Mouse (Mus musculus): Measurements from ENCODE around the gene Mrs2. TPM values are rescaled to one million over a fixed set of nuclear protein-coding genes. Genes with fewer than 3 reads are reported as not detected.
A peak's percentile ranks its signal among the peaks of the same experiment; 100 is the strongest.
"Not testable (repeated sequence)": the region's sequence is repeated elsewhere in the genome, so short reads cannot be mapped to it uniquely, and the experiment has no call there.

The Mrs2 gene
- polyA plus RNA-seq, 1 experiment from 2014 or later, result 15.0 TPM

DNA sequence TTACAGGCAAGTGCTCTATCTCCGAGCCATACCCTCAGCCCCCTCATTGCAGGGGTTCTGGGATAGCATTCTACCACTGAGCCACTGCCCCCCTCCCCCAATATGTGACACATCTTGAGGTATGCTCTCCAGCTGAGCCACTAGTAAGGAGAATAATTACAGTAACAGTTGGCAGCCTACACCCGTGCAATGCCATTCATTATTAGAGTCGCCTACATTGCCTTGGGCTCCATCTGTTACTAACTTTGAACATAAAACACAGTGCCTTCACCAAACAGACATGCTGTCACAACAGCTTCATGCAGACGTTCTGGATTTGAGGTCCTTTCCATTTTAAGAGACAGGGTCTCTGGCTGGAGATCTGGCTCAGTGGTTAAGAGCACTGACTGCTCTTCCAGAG, 43.8 kb downstream of the Mrs2 start:
- no peak overlapping the region for H3K4me2 ChIP-seq
- WGBS, result 81% methylated on average over 4 of the region's 4 CpGs
- no peaks in the 10 kb centered on the region for H3K36me3 ChIP-seq
- no peak overlapping the region for H3K9ac ChIP-seq
- H3K27ac ChIP-seq, result no peak overlapping the region
- H3K27me3 ChIP-seq (replicated peaks), result no peaks in the 10 kb centered on the region
- no peak overlapping the region for H3K4me3 ChIP-seq (replicated peaks)
- ATAC-seq (ENCODE audit: insufficient read depth, low FRiP score, low read depth), result no peak
- H3K4me1 ChIP-seq, result no peaks in the 10 kb centered on the region
- H3K9me3 ChIP-seq, result no peaks in the 10 kb centered on the region

DNA sequence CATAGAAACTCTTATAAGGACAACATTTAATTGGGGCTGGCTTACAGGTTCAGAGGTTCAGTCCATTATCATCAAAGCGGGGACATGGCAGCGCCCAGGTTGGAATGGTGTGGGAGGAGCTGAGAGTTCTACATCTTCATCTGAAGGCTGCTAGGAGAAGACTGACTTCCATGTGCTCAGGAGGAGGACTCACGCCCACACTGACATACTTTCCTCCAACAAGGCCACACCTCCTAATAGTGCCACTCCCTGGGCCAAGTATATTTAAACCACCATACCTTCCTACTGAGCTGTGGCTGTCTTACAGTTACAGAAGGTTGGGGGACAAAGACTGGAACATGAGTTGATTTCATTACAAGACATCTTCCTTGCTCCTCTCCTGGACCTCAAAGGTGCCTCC, 48.4 kb downstream of the Mrs2 start:
- H3K9ac ChIP-seq; ATAC-seq (ENCODE audit: insufficient read depth, low FRiP score, low read depth); H3K27ac ChIP-seq; H3K36me3 ChIP-seq; H3K4me3 ChIP-seq (replicated peaks); H3K4me1 ChIP-seq; H3K27me3 ChIP-seq (replicated peaks); H3K9me3 ChIP-seq; H3K4me2 ChIP-seq: not testable (repeated sequence)
- 79% methylated on average over 3 of the region's 3 CpGs for WGBS

DNA sequence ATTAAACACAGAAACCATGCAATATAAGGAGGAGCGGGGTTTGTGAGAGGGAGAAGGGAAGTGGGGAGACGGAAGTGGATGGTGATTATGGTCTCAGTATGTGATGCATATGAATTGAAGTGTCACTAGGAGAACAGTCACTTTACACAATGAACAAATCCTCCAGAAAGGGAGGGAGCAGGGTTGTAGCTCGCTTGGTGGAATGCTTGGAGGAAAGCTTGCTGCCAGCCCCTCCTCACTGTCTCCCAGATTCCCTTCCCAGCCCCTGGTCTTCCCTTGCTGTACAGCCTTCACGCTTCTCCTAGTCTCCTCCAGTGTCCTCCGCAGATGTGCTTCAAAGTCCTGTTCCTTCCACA, 54.4 kb downstream of the Mrs2 start:
- H3K4me3 ChIP-seq (replicated peaks), result peak overlapping the region; percentile 34
- H3K36me3 ChIP-seq, result no peaks in the 10 kb centered on the region
- no peaks in the 10 kb centered on the region for H3K27me3 ChIP-seq (replicated peaks)
- no peaks in the 10 kb centered on the region for H3K9me3 ChIP-seq
- H3K27ac ChIP-seq, result no peak overlapping the region; the same call in 1 of the 2 replicates
- 0 out of 2 replicates have a peak, but pooled peaks cover 3% of the 10 kb centered on the region for H3K4me1 ChIP-seq
- H3K9ac ChIP-seq, result no peak overlapping the region
- peak overlapping the region; percentile 56 for H3K4me2 ChIP-seq
- 0 out of 2 replicates have a peak, but pooled peaks have one; percentile 3 for ATAC-seq (ENCODE audit: insufficient read depth, low FRiP score, low read depth)
- 29% methylated on average over 5 of the region's 5 CpGs for WGBS

DNA sequence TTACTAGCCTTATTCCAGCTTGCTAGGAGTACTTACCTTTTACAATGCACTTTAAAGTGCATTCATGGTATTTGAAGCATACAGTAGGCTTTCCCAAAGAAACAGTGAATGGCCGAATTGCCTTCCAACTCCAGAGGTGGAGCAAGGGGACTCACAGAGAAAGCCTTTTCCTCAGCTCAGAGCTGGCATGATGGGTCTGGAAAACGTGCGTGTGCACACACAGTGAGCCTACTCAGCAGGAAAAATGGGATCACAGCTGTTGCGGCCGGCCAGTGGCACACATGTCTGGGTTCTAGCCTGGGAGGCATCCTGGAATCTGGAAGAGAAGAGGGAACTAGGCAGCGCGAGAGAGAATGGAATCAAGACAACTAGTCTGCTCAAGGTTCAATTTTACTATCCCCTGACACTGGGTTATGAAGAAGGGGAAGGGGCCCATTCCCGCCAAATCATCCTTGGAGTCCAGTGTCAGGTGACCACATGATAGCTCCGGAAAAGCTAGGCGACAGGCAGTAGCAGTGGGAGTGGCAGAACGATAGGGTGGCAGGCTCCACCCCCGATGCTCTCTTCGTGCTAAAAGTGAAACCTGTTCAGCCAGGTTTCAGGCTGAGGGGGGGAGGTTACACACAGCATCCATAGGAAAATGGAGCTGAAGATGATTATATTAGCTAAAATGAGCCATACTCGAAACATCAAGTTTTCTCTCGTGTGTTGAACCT, 54.9 kb downstream of the Mrs2 start:
- Histone ChIP-seq H3K27ac (no peak overlapping the region; the same call in 1 of the 2 replicates), H3K9me3 (no peaks in the 10 kb centered on the region), H3K27me3 (replicated peaks) (no peaks in the 10 kb centered on the region), H3K4me2 (peak overlapping the region; percentile 56), H3K4me3 (replicated peaks) (peak overlapping the region; percentile 34), H3K9ac (no peak overlapping the region), H3K4me1 (0 out of 2 replicates have a peak, but pooled peaks cover 3% of the 10 kb centered on the region), H3K36me3 (no peaks in the 10 kb centered on the region)
- 17% methylated on average over 15 of the region's 15 CpGs for WGBS
- peak; percentile 32; the same call in 1 of the 2 replicates for ATAC-seq (ENCODE audit: insufficient read depth, low FRiP score, low read depth)

DNA sequence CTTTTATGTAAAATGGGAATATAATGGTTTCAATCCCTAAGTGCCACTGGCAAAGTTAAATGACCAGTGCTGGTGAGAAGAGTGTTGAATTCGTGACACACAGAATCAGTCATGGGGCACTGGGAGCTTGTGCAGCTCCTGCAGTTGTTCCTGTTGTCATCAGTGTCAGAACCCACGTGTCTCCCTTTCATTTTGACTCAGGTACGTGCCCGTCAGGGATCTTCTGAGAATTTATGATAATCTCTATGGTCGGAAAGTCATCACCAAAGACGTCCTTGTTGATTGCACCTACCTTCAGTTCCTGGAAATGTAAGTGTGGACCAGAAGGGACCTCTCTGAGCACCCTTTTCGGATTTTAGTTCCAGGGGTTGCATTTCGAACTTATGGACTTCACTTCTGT, 58.1 kb downstream of the Mrs2 start:
- ATAC-seq (ENCODE audit: insufficient read depth, low FRiP score, low read depth), result no peak
- Histone ChIP-seq H3K27ac (no peak overlapping the region), H3K27me3 (replicated peaks) (no peaks in the 10 kb centered on the region), H3K36me3 (no peaks in the 10 kb centered on the region), H3K9ac (no peak overlapping the region), H3K4me2 (no peak overlapping the region), H3K4me3 (replicated peaks) (no peak overlapping the region), H3K4me1 (0 out of 2 replicates have a peak, but pooled peaks cover 3% of the 10 kb centered on the region), H3K9me3 (no peaks in the 10 kb centered on the region)
- 84% methylated on average over 8 of the region's 8 CpGs for WGBS

DNA sequence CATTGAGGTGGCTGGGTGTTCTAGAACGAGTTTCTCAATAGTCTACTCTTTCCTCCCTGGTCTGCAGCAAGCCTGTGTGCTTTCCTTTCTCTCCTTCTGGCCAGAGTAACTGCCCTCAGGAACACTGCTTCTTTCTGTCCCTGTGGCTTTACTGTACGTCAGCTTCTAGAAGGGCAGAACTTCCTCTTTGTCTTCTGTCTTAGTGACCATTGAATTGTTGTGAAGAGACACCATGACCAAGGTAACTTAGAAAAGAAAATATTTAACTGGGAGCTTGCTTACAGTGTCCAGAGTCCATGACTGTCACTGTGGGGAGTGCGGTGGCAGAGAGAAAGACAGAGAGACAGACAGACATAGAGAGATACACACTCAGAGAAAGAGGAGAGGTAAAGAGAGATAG, 60.1 kb downstream of the Mrs2 start:
- no peak for ATAC-seq (ENCODE audit: insufficient read depth, low FRiP score, low read depth)
- Histone ChIP-seq H3K36me3 (no peaks in the 10 kb centered on the region), H3K4me3 (replicated peaks) (no peak overlapping the region), H3K4me2 (no peak overlapping the region), H3K9ac (no peak overlapping the region), H3K27me3 (replicated peaks) (no peaks in the 10 kb centered on the region), H3K27ac (no peak overlapping the region), H3K4me1 (0 out of 2 replicates have a peak, but pooled peaks cover 1% of the 10 kb centered on the region), H3K9me3 (no peaks in the 10 kb centered on the region)
- WGBS, result 80% methylated on average over 3 of the region's 3 CpGs

DNA sequence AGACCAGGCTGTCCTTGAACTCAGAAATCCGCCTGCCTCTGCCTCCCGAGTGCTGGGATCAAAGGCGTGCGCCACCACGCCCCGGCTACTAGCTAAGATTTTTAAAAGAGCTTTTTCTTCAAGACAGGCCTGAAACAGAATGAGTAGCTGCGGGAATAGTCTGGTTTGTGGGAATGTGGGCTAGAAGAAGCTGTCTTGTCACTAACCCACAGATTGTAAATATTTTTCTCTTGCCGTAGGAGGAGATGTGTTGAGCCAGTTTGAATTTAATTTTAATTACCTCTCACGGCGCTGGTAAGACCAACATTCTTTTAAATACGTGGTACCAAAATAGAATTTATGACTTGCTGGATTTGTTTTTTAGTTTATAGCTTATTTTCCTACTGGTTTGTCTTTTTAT, 61.5 kb downstream of the Mrs2 start:
- Histone ChIP-seq H3K4me3 (replicated peaks) (no peak overlapping the region), H3K9me3 (no peaks in the 10 kb centered on the region), H3K4me2 (no peak overlapping the region), H3K4me1 (no peaks in the 10 kb centered on the region), H3K9ac (no peak overlapping the region), H3K36me3 (no peaks in the 10 kb centered on the region), H3K27ac (no peak overlapping the region), H3K27me3 (replicated peaks) (no peaks in the 10 kb centered on the region)
- 85% methylated on average over 11 of the region's 11 CpGs for WGBS
- no peak for ATAC-seq (ENCODE audit: insufficient read depth, low FRiP score, low read depth)

DNA sequence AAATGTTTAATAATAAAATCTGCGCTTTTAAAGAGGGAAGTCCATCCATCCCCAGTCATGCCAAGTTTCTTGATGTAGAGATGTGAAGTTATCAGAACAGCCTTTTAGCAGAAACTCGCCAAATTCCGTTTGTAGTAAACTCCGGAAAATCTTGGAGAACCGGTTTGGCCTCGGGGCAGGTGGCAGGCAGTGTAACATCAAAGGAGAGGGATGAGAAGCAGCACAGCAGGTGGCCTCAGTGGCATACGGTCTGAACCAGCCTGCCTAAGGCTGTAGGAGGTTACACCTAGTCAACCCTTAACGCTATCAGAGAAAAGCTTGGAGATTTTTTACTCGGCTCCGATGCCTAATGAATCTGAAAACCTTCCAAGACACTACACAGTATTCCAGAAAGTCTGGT, 64.7 kb downstream of the Mrs2 start:
- Histone ChIP-seq H3K9me3 (no peaks in the 10 kb centered on the region), H3K4me1 (no peaks in the 10 kb centered on the region), H3K4me2 (no peak overlapping the region), H3K27ac (peak overlapping the region; percentile 45; the same call in 1 of the 2 replicates), H3K27me3 (replicated peaks) (no peaks in the 10 kb centered on the region), H3K36me3 (no peaks in the 10 kb centered on the region), H3K4me3 (replicated peaks) (no peak overlapping the region), H3K9ac (no peak overlapping the region)
- 20% methylated on average over 10 of the region's 10 CpGs for WGBS
- peak; percentile 86 for ATAC-seq (ENCODE audit: insufficient read depth, low FRiP score, low read depth)

DNA sequence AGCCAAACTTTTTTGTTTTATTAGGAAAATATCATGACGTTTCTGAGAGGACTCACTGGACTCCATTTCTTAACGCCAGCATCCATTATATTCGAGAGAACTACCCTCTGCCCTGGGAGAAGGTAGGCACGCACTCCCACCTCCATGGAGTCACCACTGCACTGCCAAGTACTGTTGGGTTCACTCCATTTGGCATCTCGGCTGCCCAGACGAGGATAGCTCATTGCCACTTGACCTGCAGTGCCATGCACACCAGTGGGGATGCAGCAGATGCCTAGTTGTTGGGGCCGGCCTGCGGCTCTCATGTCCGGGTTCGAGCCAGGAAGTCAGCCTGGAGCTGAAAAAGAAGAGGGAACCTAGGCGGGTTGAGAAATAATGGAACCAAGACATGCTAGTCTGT, 65.1 kb downstream of the Mrs2 start:
- no peak overlapping the region for H3K4me2 ChIP-seq
- no peak for ATAC-seq (ENCODE audit: insufficient read depth, low FRiP score, low read depth)
- WGBS, result 44% methylated on average over 11 of the region's 11 CpGs

DNA sequence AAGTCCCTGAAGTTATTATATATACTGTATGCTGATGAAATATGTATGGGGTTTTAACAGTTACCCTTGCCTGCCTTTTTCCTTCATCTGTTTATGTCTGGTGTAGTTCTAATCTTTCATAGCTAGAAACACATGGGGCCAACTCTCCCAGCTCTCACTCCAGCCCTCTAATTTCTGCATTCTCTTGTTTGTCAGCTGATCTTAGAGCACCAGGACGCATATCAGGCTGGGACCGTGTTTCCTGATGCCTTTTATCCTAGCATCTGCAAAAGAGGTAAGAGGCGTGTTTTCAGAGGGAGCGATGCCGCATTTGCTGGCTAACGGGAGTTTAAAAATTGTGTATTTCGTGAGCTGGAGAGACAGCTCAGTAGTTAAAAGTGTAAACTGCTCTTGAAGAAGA, 67.5 kb downstream of the Mrs2 start:
- no peaks in the 10 kb centered on the region for H3K4me1 ChIP-seq
- ATAC-seq (ENCODE audit: insufficient read depth, low FRiP score, low read depth), result no peak
- H3K4me2 ChIP-seq, result no peak overlapping the region
- H3K4me3 ChIP-seq (replicated peaks), result no peak overlapping the region
- H3K9me3 ChIP-seq, result no peaks in the 10 kb centered on the region
- no peak overlapping the region for H3K27ac ChIP-seq
- H3K27me3 ChIP-seq (replicated peaks), result no peaks in the 10 kb centered on the region
- 65% methylated on average over 7 of the region's 7 CpGs for WGBS
- H3K9ac ChIP-seq, result no peak overlapping the region
- H3K36me3 ChIP-seq, result no peaks in the 10 kb centered on the region

More for the DNA sequence above, 65.1 kb downstream of the Mrs2 start:
- Histone ChIP-seq H3K27ac (0 out of 2 replicates have a peak overlapping the region, but pooled peaks have one; percentile 18), H3K9ac (no peak overlapping the region), H3K4me3 (replicated peaks) (no peak overlapping the region), H3K27me3 (replicated peaks) (no peaks in the 10 kb centered on the region), H3K36me3 (no peaks in the 10 kb centered on the region), H3K9me3 (no peaks in the 10 kb centered on the region), H3K4me1 (no peaks in the 10 kb centered on the region)

DNA sequence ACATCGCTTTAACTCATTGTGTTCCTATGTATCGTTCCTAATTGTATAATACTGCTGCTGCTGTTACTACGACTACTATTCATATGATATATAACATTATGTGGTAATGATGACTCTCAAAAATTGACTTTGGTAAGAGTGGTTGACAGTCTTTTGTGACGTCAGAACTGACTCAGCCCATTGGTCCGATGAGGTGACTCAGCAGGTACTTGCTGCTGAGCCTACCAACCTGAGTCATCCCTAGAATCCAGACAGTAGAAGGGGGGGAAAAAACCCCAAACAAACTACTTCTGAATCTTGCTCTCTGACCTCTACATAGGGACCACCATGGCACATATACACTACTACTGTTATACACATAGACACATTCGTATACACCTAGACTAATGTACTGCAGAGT, 71.3 kb downstream of the Mrs2 start:
- H3K4me1 ChIP-seq, result no peaks in the 10 kb centered on the region
- ATAC-seq (ENCODE audit: insufficient read depth, low FRiP score, low read depth), result no peak
- H3K36me3 ChIP-seq, result no peaks in the 10 kb centered on the region
- no peak overlapping the region for H3K9ac ChIP-seq
- no peaks in the 10 kb centered on the region for H3K27me3 ChIP-seq (replicated peaks)
- H3K4me2 ChIP-seq, result no peak overlapping the region
- no peak overlapping the region for H3K27ac ChIP-seq
- 83% methylated on average over 6 of the region's 6 CpGs for WGBS
- H3K4me3 ChIP-seq (replicated peaks), result no peak overlapping the region
- no peaks in the 10 kb centered on the region for H3K9me3 ChIP-seq

DNA sequence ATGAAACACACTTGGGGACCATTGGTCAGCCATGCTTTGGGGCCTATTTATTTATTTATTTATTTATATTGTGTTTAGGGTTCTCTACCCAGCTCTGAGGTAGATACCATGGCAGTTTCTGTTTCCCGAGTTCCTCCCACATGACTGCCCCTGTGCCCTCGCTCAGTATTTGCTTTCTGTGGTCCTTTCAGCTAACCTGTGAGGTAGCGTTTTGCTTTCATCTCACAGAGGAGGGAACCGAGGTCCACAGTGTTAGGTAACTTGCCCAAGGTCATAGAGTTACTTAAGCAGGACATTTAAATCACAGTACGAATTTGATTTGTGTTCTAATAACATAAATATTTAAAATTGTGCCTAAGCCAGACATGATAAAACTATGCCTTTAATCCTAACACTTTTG, 73.0 kb downstream of the Mrs2 start:
- H3K36me3 ChIP-seq, result no peaks in the 10 kb centered on the region
- ATAC-seq (ENCODE audit: insufficient read depth, low FRiP score, low read depth), result no peak
- H3K27ac ChIP-seq, result no peak overlapping the region
- 52% methylated on average over 5 of the region's 5 CpGs for WGBS
- H3K9ac ChIP-seq, result no peak overlapping the region
- no peaks in the 10 kb centered on the region for H3K27me3 ChIP-seq (replicated peaks)
- no peak overlapping the region for H3K4me2 ChIP-seq
- no peaks in the 10 kb centered on the region for H3K9me3 ChIP-seq
- no peaks in the 10 kb centered on the region; the same call in 1 of the 2 replicates for H3K4me1 ChIP-seq
- H3K4me3 ChIP-seq (replicated peaks), result no peak overlapping the region
